Mouse (Mus musculus) mature B cell (primary cell): ENCODE measurements around the gene Zfp36.

Experiments
- in situ Hi-C: fragments of 300-500 bp; cut with MboI; formaldehyde crosslinking; loops from 2 replicates; pipeline ENCODE4 v1.14.3; 2019

Zfp36 gene

GRCm38 (mm10) chr7:28338108-28338998 is 41.7 kb downstream of the Zfp36 start, which contains the start of gene Supt5:
Gene Supt5 (minus strand): TSS chr7:28338746.
- in situ Hi-C loops, result no loop called here

GRCm38 (mm10) chr7:28335471-28335870 is 44.6 kb downstream of the Zfp36 start:
- in situ Hi-C loops, result no loop called here

DNA sequence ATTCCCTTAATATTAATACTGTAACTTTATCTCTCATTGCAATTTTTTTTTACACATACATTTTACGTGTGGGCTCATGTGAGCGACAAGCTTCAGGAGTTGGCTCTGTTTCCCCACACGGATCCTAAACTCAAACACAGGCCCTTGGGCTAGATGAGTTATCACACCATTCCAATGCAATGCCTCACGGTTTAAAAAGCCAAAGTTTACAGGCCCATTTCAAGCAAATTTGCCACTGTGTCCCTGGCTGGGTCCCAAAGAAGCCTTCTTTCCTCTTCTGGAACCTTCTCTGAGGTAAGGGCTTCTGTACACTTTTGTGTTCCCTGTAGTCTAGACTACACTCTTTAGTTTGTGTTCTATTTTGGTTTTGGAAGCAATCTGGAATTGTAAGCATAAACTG is 45.5 kb downstream of the Zfp36 start:
- in situ Hi-C loops, result no loop called here

GRCm38 (mm10) chr7:28328260-28328659 is 51.8 kb downstream of the Zfp36 start:
- in situ Hi-C loops, result no loop called here
